Mouse (Mus musculus) olfactory bulb, adult 2 months (tissue): ENCODE measurements at regions not wholly inside any gene's neighbourhood (a gene's known extent, or its start where the extent isn't known, plus 50 kb on each side); places are given as distances from the start of the nearest gene placed in this dataset.

Experiments used
- H3K27ac ChIP-seq: fragments of 200-500 bp; 2 replicates; pipeline ENCODE4 v1.5.1; 2012; ENCODE audit warnings: low read depth, low read length; ENCODE audit not compliant: insufficient read depth
- H3K4me1 ChIP-seq: fragments of 200-500 bp; 2 replicates; pipeline ENCODE4 v1.6.1; 2012; ENCODE audit warnings: low read length; ENCODE audit not compliant: control insufficient read depth, insufficient read depth
- H3K4me3 ChIP-seq: fragments of 200-500 bp; 2 replicates; pipeline ENCODE4 v1.5.1; 2012; ENCODE audit warnings: mild to moderate bottlenecking, low read depth, low read length, moderate library complexity; ENCODE audit not compliant: insufficient read depth
- CTCF ChIP-seq: fragments of 200-500 bp; IDR thresholded peaks from 2 replicates; pipeline ENCODE4 v1.5.1; 2012; ENCODE audit warnings: low read depth, mild to moderate bottlenecking, low read length, moderate library complexity; ENCODE audit not compliant: insufficient read depth
- POLR2A ChIP-seq: fragments of 200-500 bp; IDR thresholded peaks from 2 replicates; pipeline ENCODE4 v1.6.1; 2012; ENCODE audit warnings: mild to moderate bottlenecking, low read depth, low read length, moderate library complexity; ENCODE audit not compliant: insufficient read depth
- WGBS: fragments of 180-500 bp; shearing (Covaris S2); methylation state at CpG from one replicate; pipeline ENCODE4 v1.1.7; 2018; 5-methylcytosine and 5-hydroxymethylcytosine counted together

DNA sequence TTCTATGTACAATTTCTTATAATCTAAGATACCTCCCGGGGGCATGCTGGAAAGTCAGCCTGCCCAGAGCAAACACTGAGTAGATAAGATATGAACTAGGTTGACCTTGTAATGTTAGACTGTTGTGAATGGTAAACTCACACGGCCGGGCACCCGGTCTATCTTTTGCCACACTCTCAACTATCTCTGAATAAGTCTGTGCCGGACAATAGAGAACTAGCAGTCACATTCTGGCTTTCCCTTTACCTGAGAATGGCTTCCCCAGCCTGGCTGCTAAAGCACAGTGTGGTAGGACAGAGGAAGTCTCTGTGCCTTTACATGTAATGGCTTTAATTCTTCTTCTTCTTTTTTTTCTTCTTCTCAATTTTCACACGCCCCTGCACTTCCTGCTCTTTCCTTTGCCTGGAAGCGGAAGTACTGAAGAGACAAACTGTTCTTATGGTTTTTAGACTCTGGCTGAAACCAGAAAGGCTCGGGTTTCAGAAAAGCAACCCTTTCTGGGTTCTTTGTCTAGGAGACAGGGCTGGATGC lies 148.7 kb downstream of the Pten start:
- no peak overlapping the region; the same call in 1 of the 2 replicates for H3K27ac ChIP-seq

DNA sequence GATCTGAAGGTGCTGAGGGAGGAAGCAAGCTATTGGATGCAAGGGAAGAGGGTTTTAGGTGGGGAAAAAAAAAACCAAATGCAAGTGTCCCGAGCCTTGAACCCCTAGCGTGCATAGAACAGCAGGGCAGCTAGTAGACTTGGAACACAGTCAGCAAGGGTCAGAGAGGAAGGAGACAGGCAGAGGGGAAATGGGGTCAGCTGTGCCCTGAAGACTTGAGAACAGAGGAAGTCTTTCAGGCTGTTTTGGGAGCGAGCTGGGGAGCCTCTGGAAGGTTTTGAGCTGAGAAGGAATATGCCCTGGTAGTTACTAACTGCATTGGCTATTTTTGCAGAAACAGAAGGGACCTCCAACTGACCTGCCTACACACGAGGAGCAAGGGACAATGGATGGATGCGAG lies 149.5 kb downstream of the Pten start:
- Histone ChIP-seq H3K4me3 (no peak overlapping the region), H3K4me1 (peaks cover 12% of the 10 kb centered on the region), H3K27ac (0 out of 2 replicates have a peak overlapping the region, but pooled peaks have one; percentile 35)
- TF ChIP-seq CTCF: no peak
- no peak for TF ChIP-seq POLR2A
- WGBS: 75% methylated on average over 5 of the region's 5 CpGs

More for the DNA sequence above, 148.7 kb downstream of the Pten start:
- 79% methylated on average over 8 of the region's 8 CpGs for WGBS
- H3K4me1 ChIP-seq: peaks cover 12% of the 10 kb centered on the region
- no peak overlapping the region for H3K4me3 ChIP-seq
- TF ChIP-seq CTCF (no peak), POLR2A (no peak)

DNA sequence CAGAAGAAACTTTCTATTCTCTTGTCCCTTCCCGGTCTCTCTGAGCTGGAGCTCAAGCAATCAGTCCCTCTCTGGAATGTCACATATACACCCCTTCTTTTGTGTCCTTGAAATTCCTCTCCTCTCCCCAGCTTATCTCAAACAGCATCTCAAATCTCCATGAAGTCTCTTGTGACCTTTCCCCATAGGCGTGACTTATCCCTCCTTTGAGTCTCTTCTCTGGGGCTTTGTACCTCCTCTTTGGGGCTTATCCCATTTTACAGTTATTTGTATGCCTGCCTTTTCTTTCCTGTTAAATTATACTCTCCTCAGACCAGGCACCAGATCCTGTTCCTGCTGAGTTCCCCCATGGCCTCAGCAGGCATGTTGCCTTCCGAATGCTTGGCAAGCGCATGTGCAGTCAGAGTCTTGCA lies 152.8 kb downstream of the Pten start:
- 79% methylated on average over 4 of the region's 4 CpGs for WGBS
- TF ChIP-seq POLR2A (no peak), CTCF (no peak)
- no peak overlapping the region for H3K27ac ChIP-seq

GRCm38 (mm10) chr19:32912323-32912722 lies 155.0 kb downstream of the Pten start:
- no peak overlapping the region for H3K27ac ChIP-seq
- 0 out of 2 replicates have a peak, but pooled peaks cover 2% of the 10 kb centered on the region for H3K4me1 ChIP-seq
- WGBS: 93% methylated on average over 3 of the region's 3 CpGs
- no peak overlapping the region for H3K4me3 ChIP-seq
- no peak for TF ChIP-seq CTCF
- TF ChIP-seq POLR2A: no peak

More for the DNA sequence above, 152.8 kb downstream of the Pten start:
- Histone ChIP-seq H3K4me3 (no peak overlapping the region), H3K4me1 (peaks cover 6% of the 10 kb centered on the region)

GRCm38 (mm10) chr19:32916507-32917280 lies 159.4 kb downstream of the Pten start:
- Histone ChIP-seq H3K4me1 (no peaks in the 10 kb centered on the region), H3K27ac (no peak overlapping the region), H3K4me3 (no peak overlapping the region)
- TF ChIP-seq POLR2A: no peak
- no peak for TF ChIP-seq CTCF
- 94% methylated on average over 8 of the region's 8 CpGs for WGBS

DNA sequence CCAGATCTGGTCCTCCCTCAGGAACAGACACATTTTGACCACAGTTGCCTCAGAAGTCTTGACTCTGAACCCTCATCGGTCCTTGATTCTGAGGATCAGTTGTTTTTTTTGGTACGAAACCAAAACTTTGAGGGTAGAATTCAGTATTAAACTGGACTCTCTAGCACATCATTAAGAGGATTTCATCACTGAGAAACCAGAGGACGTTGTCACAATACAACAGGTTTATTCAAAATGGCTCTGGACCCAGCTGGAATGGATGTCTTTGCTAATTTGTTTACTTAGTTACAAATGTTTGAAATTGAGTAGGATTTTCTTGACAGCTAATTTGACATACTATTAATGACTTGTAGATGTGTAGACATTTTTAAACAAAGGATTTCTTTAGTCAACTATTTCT lies 163.7 kb downstream of the Pten start:
- WGBS: 87% methylated on average over 3 of the region's 3 CpGs
- Histone ChIP-seq H3K27ac (no peak overlapping the region), H3K4me3 (no peak overlapping the region), H3K4me1 (no peaks in the 10 kb centered on the region)
- TF ChIP-seq POLR2A: no peak
- TF ChIP-seq CTCF: no peak

DNA sequence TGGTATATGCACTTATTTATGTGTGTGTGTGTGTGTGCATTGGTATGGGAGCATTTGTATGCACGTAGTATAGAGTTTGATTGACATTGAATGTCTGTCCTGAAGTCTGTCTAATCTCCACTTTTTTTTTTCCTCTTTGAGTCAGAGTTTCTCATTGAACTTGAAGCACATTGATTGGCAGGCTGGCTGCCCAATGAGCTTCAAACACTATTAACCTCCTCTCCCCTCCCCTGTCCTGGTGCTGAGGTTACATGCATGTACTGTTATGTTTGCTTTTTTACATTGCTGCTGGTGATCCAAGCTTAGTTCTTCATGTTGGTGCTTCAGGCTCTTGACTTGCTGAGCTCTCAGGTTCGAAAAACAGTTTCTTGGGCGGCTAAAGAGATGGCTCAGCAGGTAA lies 166.6 kb downstream of the Pten start:
- WGBS: 91% methylated on average over 3 of the region's 3 CpGs
- H3K4me1 ChIP-seq: no peaks in the 10 kb centered on the region
- TF ChIP-seq POLR2A: no peak
- TF ChIP-seq CTCF: no peak
- no peak overlapping the region for H3K27ac ChIP-seq
- no peak overlapping the region for H3K4me3 ChIP-seq

DNA sequence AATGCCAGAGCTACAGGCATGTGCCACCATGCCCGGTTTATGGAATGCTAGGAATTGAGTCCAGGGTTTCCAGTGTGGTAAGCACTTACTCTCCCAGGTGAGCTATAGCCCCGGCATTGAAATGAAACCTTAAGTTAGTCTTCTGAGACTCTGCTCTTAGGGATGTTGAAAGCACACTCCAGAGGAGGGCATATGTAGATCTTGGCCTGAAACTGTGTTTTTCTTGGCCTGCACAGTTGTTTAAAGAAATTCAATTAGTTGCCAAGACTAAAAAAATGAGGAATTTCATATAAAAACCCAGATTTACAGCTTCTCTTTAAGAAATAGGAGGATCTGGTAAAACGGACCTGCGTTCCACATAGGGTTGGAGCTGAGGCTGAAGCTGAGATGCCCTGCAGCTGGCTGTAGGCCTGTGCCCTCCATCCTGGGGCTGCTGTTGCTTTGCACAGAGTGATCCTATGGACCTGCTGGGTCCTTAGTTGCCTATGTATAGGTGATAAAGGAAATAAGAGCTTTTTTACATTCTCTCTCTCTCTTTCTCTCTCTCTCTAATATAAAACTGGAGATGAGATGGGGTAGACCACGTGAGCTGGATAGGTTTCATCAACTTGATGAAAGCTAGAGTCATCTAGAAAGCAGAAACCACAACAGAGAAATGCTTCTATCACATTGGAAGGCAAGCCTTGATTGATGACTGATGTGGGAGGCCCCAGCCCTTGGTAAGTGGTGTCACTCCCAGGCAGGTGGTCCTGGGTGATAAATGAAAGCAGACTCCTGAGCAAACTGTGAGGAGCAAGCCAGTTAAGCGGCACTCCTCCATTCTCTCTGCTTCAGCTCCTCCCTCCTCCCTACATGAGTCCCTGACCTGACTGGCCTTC lies 168.6 kb downstream of the Pten start:
- TF ChIP-seq CTCF: no peak
- no peak for TF ChIP-seq POLR2A
- Histone ChIP-seq H3K27ac (no peak overlapping the region), H3K4me3 (no peak overlapping the region), H3K4me1 (no peaks in the 10 kb centered on the region)
- 83% methylated on average over 6 of the region's 6 CpGs for WGBS

DNA sequence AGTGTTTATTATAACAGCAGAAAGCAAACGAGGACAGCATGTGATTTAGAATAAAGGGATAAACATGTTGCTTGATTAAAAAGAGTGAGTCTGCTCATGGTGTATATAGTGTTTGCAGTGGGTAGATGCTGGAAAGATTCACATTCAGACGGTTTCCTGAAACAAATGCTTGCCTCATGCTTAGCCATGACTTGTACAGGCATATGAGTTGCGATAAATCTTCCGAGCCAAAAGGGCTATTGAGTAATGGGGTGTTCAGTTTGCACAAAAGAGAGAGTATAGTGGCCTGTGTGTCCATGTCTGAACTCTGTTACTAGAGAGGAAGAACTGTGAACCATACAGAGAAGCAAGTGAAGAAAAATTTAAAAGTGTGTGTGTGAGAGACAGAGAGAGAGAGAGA lies 169.3 kb downstream of the Pten start:
- TF ChIP-seq POLR2A: no peak
- TF ChIP-seq CTCF: no peak
- Histone ChIP-seq H3K4me3 (no peak overlapping the region), H3K4me1 (no peaks in the 10 kb centered on the region), H3K27ac (no peak overlapping the region)
- WGBS: 64% methylated on average over 4 of the region's 4 CpGs
